In the genomic region with DNA sequence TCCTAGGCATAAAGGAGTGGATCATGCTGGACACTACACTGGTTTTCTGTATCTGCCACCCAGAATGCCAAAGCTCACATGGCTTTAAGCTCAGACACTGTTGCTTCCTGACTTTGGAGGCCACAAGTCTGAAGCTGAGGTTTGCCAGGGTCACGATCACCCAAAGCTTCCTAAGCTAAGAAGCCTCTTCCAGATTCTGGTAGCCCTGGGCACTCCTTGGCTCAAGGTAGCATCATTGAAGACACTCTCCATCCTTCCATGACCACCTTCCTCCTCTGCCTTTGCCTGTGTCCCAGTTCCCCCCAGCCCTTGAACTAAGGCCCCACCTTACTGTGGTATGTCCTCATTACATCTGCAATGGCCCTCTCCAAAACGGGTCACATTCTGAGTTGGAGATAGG, we compare ENCODE assay signal across 35 mouse cellular contexts. TPM values are rescaled to one million over a fixed set of nuclear protein-coding genes. Genes with fewer than 3 reads are reported as not detected.
"Had no signal": no experiment of that assay in that cellular context is flagged by ENCODE, and none has a peak within 500 bp of the region (broad histone marks: within the 10 kb centered on the region; RNA-seq: fewer than 3 reads in every experiment).

No protein-coding gene starts in this region.

- H3K36me3 ChIP-seq: heart, embryonic 10.5 days; heart, embryonic 12.5 days; heart, embryonic 13.5 days; heart, embryonic 15.5 days; hindbrain, embryonic 10.5 days; hindbrain, embryonic 12.5 days; hindbrain, embryonic 13.5 days; hindbrain, embryonic 15.5 days; intestine, embryonic 15.5 days; kidney, embryonic 15.5 days had no signal

- ATAC-seq: hindbrain, embryonic 16.5 days; hindbrain, postnatal 0 days; inflammation-experienced regulatory T-cells, adult 6 months; intestine, embryonic 15.5 days; intestine, embryonic 16.5 days; intestine, postnatal 0 days had no signal

- H3K4me2 ChIP-seq: heart, embryonic 11.5 days; heart, embryonic 12.5 days; heart, embryonic 13.5 days; heart, embryonic 15.5 days; hindbrain, embryonic 12.5 days; hindbrain, embryonic 13.5 days; hindbrain, embryonic 14.5 days; hindbrain, embryonic 15.5 days; intestine, embryonic 15.5 days; kidney, embryonic 15.5 days had no signal

- H3K4me3 ChIP-seq: heart, adult 2 months; heart, embryonic 10.5 days; heart, embryonic 12.5 days; heart, embryonic 13.5 days; heart, embryonic 15.5 days; hindbrain, embryonic 10.5 days; hindbrain, embryonic 12.5 days; hindbrain, embryonic 13.5 days; hindbrain, embryonic 15.5 days; intestine, embryonic 15.5 days; kidney, embryonic 15.5 days; layer of hippocampus, adult 2 months had no signal

- DNase-seq: heart, adult 2 months; heart, postnatal 10 days; heart, postnatal 14 days; heart, postnatal 36 days; heart, postnatal 4 days; kidney, adult 11 months; kidney, adult 18-20 months; kidney, adult 8-10 months; kidney, adult 9 months; kidney, postnatal 10 days; kidney, postnatal 14 days; kidney, postnatal 25 days; kidney, postnatal 36 days; kidney, postnatal 4 days; layer of hippocampus, adult 9-11 months; layer of hippocampus, postnatal 36 days had no signal

- H3K27ac ChIP-seq: heart, adult 2 months; heart, embryonic 10.5 days; heart, embryonic 13.5 days; heart, embryonic 15.5 days; hindbrain, embryonic 10.5 days; hindbrain, embryonic 12.5 days; hindbrain, embryonic 13.5 days; hindbrain, embryonic 14.5 days; hindbrain, embryonic 15.5 days; hindbrain, postnatal 0 days; intestine, embryonic 15.5 days; kidney, embryonic 15.5 days; kidney, postnatal 0 days; layer of hippocampus, adult 2 months had no signal

- H3K9me3 ChIP-seq: heart, embryonic 10.5 days; heart, embryonic 12.5 days; heart, embryonic 13.5 days; heart, embryonic 15.5 days; hindbrain, embryonic 10.5 days; hindbrain, embryonic 12.5 days; hindbrain, embryonic 13.5 days; hindbrain, embryonic 15.5 days; intestine, embryonic 15.5 days; kidney, embryonic 15.5 days had no signal

- H3K9ac ChIP-seq: heart, embryonic 12.5 days; heart, embryonic 13.5 days; heart, embryonic 15.5 days; hindbrain, embryonic 12.5 days; hindbrain, embryonic 13.5 days; hindbrain, embryonic 14.5 days; hindbrain, embryonic 15.5 days; intestine, embryonic 15.5 days; kidney, embryonic 15.5 days had no signal

RNA-seq across cellular contexts. Expression of gene Smo, which starts 13.4 kb away (rescaled TPM):
- polyA plus RNA-seq: inflammation-experienced regulatory T-cells, adult 6 months had no signal
